Mouse (Mus musculus): Measurements from ENCODE around the gene Dcst2. TPM values are rescaled to one million over a fixed set of nuclear protein-coding genes. Genes with fewer than 3 reads are reported as not detected.

The Dcst2 gene
- polyA plus RNA-seq, 1 experiment = not detected

GRCm38 (mm10) chr3:89386438-89387420 lies 25.0 kb downstream of the Dcst2 start:
- Histone ChIP-seq H3K36me3 (replicated peaks; ENCODE audit: low read length) (peaks cover 77% of the 10 kb centered on the region), H3K4me3 (replicated peaks) (peak overlapping the region; percentile 46), H3K4me1 (peaks cover 91% of the 10 kb centered on the region), H3K9me3 (no peaks in the 10 kb centered on the region), H3K27me3 (replicated peaks) (peaks cover 5% of the 10 kb centered on the region)
- TF ChIP-seq FLI1 (IDR thresholded peaks at IDR 0.05; ENCODE audit: low read length) = no peak
- TF ChIP-seq GATA1 (IDR thresholded peaks at IDR 0.05; ENCODE audit: borderline replicate concordance, low read length) = no peak

GRCm38 (mm10) chr3:89387632-89388031 lies 25.9 kb downstream of the Dcst2 start:
- no peak for TF ChIP-seq FLI1 (IDR thresholded peaks at IDR 0.05; ENCODE audit: low read length)
- TF ChIP-seq GATA1 (IDR thresholded peaks at IDR 0.05; ENCODE audit: borderline replicate concordance, low read length) = no peak
- Histone ChIP-seq H3K4me3 (replicated peaks) (peak overlapping the region; percentile 71), H3K27me3 (replicated peaks) (peaks cover 5% of the 10 kb centered on the region), H3K36me3 (replicated peaks; ENCODE audit: low read length) (peaks cover 68% of the 10 kb centered on the region), H3K9me3 (no peaks in the 10 kb centered on the region), H3K4me1 (peaks cover 91% of the 10 kb centered on the region)

GRCm38 (mm10) chr3:89388134-89388881 lies 26.5 kb downstream of the Dcst2 start:
- Histone ChIP-seq H3K4me1 (peaks cover 90% of the 10 kb centered on the region), H3K27me3 (replicated peaks) (peaks cover 5% of the 10 kb centered on the region), H3K9me3 (no peaks in the 10 kb centered on the region), H3K36me3 (replicated peaks; ENCODE audit: low read length) (peaks cover 61% of the 10 kb centered on the region), H3K4me3 (replicated peaks) (peak overlapping the region; percentile 77)
- TF ChIP-seq FLI1 (IDR thresholded peaks at IDR 0.05; ENCODE audit: low read length) (no peak), GATA1 (IDR thresholded peaks at IDR 0.05; ENCODE audit: borderline replicate concordance, low read length) (no peak)

- H3K4me1 ChIP-seq = peaks cover 82% of the 10 kb centered on the region
- H3K27me3 ChIP-seq (replicated peaks) = peaks cover 3% of the 10 kb centered on the region
- peak overlapping the region; percentile 75 for H3K4me3 ChIP-seq (replicated peaks)
- peaks cover 53% of the 10 kb centered on the region for H3K36me3 ChIP-seq (replicated peaks; ENCODE audit: low read length)
- TF ChIP-seq GATA1 (IDR thresholded peaks at IDR 0.05; ENCODE audit: borderline replicate concordance, low read length) (no peak), FLI1 (IDR thresholded peaks at IDR 0.05; ENCODE audit: low read length) (no peak)
- H3K9me3 ChIP-seq = no peaks in the 10 kb centered on the region
Observed at GRCm38 (mm10) chr3:89388901-89389740, 27.3 kb downstream of the Dcst2 start.

- TF ChIP-seq FLI1 (IDR thresholded peaks at IDR 0.05; ENCODE audit: low read length) (no peak), GATA1 (IDR thresholded peaks at IDR 0.05; ENCODE audit: borderline replicate concordance, low read length) (no peak)
- Histone ChIP-seq H3K4me3 (replicated peaks) (peak overlapping the region; percentile 69), H3K9me3 (no peaks in the 10 kb centered on the region), H3K4me1 (peaks cover 74% of the 10 kb centered on the region), H3K36me3 (replicated peaks; ENCODE audit: low read length) (peaks cover 46% of the 10 kb centered on the region), H3K27me3 (replicated peaks) (peaks cover 2% of the 10 kb centered on the region)
Observed at GRCm38 (mm10) chr3:89390111-89390515, 28.3 kb downstream of the Dcst2 start.

- Histone ChIP-seq H3K4me3 (replicated peaks) (peak overlapping the region; percentile 97), H3K9me3 (no peaks in the 10 kb centered on the region), H3K4me1 (peaks cover 72% of the 10 kb centered on the region), H3K36me3 (replicated peaks; ENCODE audit: low read length) (peaks cover 38% of the 10 kb centered on the region), H3K27me3 (replicated peaks) (peaks cover 2% of the 10 kb centered on the region)
- TF ChIP-seq FLI1 (IDR thresholded peaks at IDR 0.05; ENCODE audit: low read length) = no peak
- TF ChIP-seq GATA1 (IDR thresholded peaks at IDR 0.05; ENCODE audit: borderline replicate concordance, low read length) = no peak
Observed at GRCm38 (mm10) chr3:89390699-89391662, 29.2 kb downstream of the Dcst2 start.

GRCm38 (mm10) chr3:89391663-89392511 lies 30.1 kb downstream of the Dcst2 start:
- Histone ChIP-seq H3K9me3 (no peaks in the 10 kb centered on the region), H3K36me3 (replicated peaks; ENCODE audit: low read length) (peaks cover 30% of the 10 kb centered on the region), H3K4me3 (replicated peaks) (peak overlapping the region; percentile 97), H3K27me3 (replicated peaks) (no peaks in the 10 kb centered on the region), H3K4me1 (peaks cover 69% of the 10 kb centered on the region)
- TF ChIP-seq FLI1 (IDR thresholded peaks at IDR 0.05; ENCODE audit: low read length) = no peak
- no peak for TF ChIP-seq GATA1 (IDR thresholded peaks at IDR 0.05; ENCODE audit: borderline replicate concordance, low read length)

Data from megakaryocyte, embryonic 14.5 days (primary cell).